Mouse (Mus musculus) left cerebral cortex, postnatal 14 days (tissue): ENCODE results near the gene Dcpp3. TPM values are rescaled to one million over a fixed set of nuclear protein-coding genes. Genes with fewer than 3 reads are reported as not detected.
"Not testable (repeated sequence)": the region's sequence is repeated elsewhere in the genome, so short reads cannot be mapped to it uniquely, and the experiment has no call there.

ENCODE experiments used
- DNase-seq, 2 experiments: peaks; one replicate each; pipeline ENCODE4 v3.0.0; 2021 to 2022; ENCODE audit warnings: low spot score in 2 of 2, mixed read lengths in 1 of 2
- intact Hi-C: fragments of 180-260 bp; cut with DNase I; formaldehyde crosslinking; loops from one replicate; pipeline ENCODE4 v1.15.1; 2025
- long read RNA-seq, 2 experiments: library from polyadenylated mRNA; stranded (forward); transcript quantifications; one replicate each; pipeline ENCODE4 v2.0.0; 2021
- total RNA-seq, 2 experiments: library from RNA; stranded (reverse); gene quantifications; 2 replicates each; pipeline ENCODE4 v1.2.3; 2021

Dcpp3 gene
- not detected for total RNA-seq
- long read RNA-seq, experiment 1 = 0 reads
- long read RNA-seq, experiment 2 = 0 reads

DNA sequence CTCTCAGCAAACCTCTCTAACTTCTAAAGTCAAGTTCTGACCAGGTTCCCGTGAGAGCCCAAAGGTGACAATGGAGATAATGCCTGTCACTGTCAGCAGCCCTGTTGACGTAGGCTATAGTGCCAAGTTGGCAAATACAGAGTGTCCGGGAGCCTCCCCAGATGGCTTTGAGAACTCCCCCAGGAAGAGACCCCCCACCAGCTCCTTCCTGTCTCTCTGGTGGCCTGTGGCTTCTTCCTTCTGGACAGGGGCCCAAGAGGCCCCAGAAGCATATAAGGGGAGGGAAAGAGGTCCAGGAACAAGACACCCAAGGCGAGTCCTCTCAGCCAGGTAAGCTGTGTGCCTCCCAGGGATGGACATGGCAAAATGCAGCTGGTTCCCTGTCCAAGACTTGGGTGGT lies at the start of gene Dcpp3:
Gene Dcpp3, plus strand, starts transcription at position 301 of the 400 bp plus-strand sequence.
- intact Hi-C loops, DNase-seq: not testable (repeated sequence)

DNA sequence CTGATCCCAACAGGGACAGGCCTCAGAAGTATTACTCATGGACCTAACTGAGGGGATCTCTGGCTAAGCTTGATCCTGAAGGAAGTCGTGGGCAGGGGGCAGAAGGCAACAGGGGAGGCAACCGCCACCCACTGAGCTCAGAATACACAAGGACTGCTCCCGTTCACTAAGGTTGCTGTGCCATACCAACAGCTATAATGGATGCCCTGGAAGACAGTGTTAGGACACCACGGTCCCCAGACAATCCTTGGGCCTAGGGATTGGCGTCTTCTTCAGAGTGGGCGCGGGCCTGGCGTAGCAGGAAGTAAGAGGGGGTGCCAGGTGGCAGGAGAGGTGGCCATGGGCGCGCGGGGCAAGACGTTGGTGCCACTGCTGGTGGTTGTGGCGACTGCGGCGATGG lies 49.5 kb upstream of the Dcpp3 start, which contains the start of gene Prss21:
Gene Prss21, plus strand, starts transcription at position 301 of the 400 bp plus-strand sequence.
- DNase-seq = no peak
- intact Hi-C loops = no loop called here

DNA sequence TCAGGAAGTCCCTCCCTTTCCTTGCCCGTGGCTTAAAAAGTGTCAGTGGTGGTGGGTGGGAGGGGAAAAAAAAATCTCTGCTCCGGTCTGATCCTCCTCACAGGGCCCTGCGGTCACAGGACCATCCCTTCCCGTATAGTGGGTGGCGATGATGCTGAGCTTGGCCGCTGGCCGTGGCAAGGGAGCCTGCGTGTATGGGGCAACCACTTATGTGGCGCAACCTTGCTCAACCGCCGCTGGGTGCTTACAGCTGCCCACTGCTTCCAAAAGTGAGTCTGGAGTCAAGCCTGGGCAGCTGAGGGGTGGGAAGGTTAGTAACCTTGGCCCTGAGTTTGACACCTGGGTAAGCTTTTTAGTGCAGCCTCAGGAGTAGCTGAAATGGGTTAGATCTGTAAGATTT lies 48.7 kb upstream of the Dcpp3 start:
- no peak for DNase-seq
- intact Hi-C loops = no loop called here

DNA sequence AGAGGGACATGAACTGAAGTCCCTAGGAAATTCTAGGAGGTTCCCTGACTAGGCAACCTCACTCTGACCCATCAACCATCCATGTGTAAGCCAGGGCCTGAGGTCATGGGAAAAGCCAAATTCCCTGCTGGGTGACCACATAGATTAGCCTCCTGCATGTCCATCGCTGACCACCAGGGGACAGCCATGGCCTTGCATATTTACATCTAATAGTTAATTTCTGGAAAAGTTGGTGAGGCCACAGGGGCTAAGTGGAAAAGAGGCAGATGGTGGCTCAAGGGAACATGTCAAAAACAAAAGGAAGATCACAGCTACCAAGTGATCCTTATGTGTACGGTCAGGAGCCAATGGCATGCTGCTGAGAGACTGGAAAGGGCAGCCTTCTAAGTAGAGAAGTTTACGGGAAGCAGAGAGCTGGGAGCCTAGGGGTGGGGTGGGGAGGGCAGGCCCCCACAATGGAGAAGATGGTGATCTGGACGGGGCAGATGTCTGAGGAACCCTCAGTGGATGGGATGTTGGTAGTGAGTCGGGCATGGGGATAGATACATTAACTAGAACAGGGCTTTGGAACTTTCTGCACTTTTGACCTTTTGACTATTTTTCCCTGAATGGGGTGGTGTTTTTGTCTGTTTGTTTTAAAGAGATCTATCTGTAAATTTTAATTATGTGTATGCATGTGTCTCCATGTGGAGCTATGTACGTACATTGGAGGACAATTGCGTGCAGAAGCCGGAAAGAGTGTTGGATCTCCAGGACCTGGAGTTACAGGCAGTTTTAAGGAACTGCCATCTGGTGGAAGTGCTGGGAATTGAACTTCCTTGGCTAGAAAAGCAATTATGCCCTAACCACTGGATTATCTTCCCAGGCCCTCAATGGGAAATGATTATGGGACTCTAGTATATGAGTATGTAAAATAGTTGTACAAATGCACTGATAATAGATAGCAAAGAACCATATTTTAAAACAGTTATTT lies 43.1 kb upstream of the Dcpp3 start:
- peak; percentile 36 to 47 for DNase-seq
- intact Hi-C loops = loop anchor here (5.0 kb wide), 1 partner anchor 88 kb away; no protein-coding TSS in a partner anchor

- DNase-seq = peak; percentile 13 to 40
- intact Hi-C loops = no loop called here
Observed at GRCm38 (mm10) chr17:23876741-23877140, 40.5 kb upstream of the Dcpp3 start.

DNA sequence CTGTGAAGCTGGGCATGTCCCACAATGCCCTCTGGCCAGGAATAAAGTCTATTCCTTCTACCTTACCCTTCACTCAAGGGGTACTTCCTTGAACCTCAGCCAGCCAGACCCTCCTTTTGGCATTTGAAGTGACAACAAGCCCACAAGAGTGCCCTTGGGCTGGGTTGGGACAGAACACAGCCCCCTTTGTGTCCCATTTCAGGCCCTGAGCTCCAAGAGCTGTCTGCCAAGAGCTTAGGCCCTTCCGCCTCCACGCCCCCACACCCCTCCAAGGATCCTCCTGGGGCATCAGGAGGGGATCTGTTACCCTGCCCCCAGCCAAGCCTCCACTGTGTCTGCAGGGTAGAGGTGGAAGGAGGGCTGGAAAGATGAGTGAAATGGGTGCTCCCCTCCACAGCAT lies 40.1 kb upstream of the Dcpp3 start:
- intact Hi-C loops = no loop called here

GRCm38 (mm10) chr17:23880576-23880975 lies 36.7 kb upstream of the Dcpp3 start, which contains the start of the genes Dcpp1 and Dcpp2:
Dcpp1 (plus strand) TSS chr17:23880876.
Dcpp2 (plus strand) TSS chr17:23880880.
- intact Hi-C loops, DNase-seq: not testable (repeated sequence)

More for the DNA sequence above, 40.1 kb upstream of the Dcpp3 start:
- no peak for DNase-seq

DNA sequence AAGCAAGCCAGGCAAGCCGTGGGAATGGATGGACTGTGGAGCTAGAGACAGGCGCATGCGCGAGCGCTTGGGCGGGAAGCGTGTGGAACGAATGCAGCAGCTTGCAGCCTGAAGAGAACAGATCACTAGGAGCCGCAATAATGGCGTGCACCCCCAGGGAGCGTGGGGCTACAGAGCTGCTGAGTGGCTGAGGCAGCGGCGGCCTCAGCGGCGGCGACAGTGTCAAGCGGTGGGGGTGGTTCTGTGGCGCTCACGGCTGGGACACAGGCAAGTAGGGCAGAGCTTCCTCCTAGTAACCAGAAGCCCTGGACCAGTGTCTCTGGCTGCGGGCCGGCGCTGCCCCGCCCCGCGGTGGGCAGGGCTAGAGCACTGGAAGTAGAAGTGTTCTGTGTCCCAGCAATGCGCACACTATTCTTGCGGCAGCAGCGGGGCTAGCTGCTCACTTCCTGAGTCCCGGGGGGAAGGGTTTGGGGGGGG lies 7.3 kb downstream of the Dcpp3 start:
- intact Hi-C loops = no loop called here

DNA sequence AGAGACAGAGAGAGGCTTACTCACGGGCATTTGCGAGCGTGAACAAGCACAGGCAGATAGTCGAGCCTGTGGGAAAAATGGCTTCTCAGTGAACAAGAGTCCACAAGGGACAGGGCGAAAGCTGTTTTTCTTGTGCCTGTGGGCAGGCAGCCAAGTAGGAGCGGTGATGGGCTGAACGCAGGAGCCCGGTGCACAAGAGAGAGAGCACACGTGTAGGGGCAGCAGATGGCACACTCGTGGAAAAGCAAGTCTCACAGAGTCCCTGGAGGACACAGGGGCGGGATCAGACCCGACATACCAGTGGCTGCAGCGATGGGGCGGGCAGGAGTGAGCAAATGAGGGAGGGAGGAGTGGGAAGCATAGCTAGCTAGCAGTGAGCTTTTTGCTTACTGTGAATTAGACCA lies 7.8 kb downstream of the Dcpp3 start:
- intact Hi-C loops = no loop called here
- peak; percentile 47 to 90 for DNase-seq

More for the DNA sequence above, 7.3 kb downstream of the Dcpp3 start:
- peak; percentile 85 to 95 for DNase-seq

GRCm38 (mm10) chr17:23931157-23931556 lies 13.9 kb downstream of the Dcpp3 start:
- intact Hi-C loops = no loop called here
- DNase-seq = no peak

- intact Hi-C loops = no loop called here
- no peak for DNase-seq
Observed at GRCm38 (mm10) chr17:23941372-23941771, 24.1 kb downstream of the Dcpp3 start, which contains the start of gene Sbp. Sbp (plus strand) TSS chr17:23941672.

GRCm38 (mm10) chr17:23947486-23947885 lies 30.2 kb downstream of the Dcpp3 start:
- DNase-seq, intact Hi-C loops: not testable (repeated sequence)

GRCm38 (mm10) chr17:23949068-23949467 lies 31.8 kb downstream of the Dcpp3 start:
- no peak for DNase-seq
- intact Hi-C loops = no loop called here

- intact Hi-C loops, DNase-seq: not testable (repeated sequence)
Observed at GRCm38 (mm10) chr17:23950828-23951227, 33.6 kb downstream of the Dcpp3 start.

DNA sequence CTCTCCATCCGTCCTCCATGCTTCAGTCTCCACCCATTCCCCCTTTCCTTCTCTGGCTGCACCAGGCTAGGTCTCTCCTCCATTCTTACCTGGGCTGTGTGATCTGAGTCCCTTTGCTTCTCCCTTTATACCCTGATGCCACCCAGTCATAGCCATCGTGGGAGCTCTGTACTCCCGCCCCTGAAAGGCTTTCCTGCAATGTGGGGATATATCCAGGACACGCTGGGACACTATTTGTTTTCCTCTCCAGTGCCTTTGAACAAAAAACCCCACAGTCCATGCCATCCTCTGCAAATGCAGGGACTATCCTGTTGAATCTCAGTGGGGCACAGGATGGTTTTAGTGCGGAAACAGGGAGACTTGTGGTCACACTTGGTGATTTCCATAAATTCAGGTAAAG lies 37.9 kb downstream of the Dcpp3 start, which contains the start of gene Sbpl:
Gene Sbpl, minus strand, starts transcription at position 101 of the 400 bp plus-strand sequence.
- DNase-seq = no peak
- intact Hi-C loops = no loop called here

GRCm38 (mm10) chr17:23960084-23960738 lies 43.0 kb downstream of the Dcpp3 start:
- intact Hi-C loops = loop anchor here (2.0 to 10.0 kb wide), 3 partner anchors 88 to 185 kb away; partner anchors contain the start of gene Flywch1
- DNase-seq = peak; percentile 88 to 89

GRCm38 (mm10) chr17:23961573-23962122 lies 44.4 kb downstream of the Dcpp3 start:
- DNase-seq = no peak
- intact Hi-C loops = loop anchor here (2.0 to 10.0 kb wide), 3 partner anchors 89 to 187 kb away; partner anchors contain the start of gene Flywch1

DNA sequence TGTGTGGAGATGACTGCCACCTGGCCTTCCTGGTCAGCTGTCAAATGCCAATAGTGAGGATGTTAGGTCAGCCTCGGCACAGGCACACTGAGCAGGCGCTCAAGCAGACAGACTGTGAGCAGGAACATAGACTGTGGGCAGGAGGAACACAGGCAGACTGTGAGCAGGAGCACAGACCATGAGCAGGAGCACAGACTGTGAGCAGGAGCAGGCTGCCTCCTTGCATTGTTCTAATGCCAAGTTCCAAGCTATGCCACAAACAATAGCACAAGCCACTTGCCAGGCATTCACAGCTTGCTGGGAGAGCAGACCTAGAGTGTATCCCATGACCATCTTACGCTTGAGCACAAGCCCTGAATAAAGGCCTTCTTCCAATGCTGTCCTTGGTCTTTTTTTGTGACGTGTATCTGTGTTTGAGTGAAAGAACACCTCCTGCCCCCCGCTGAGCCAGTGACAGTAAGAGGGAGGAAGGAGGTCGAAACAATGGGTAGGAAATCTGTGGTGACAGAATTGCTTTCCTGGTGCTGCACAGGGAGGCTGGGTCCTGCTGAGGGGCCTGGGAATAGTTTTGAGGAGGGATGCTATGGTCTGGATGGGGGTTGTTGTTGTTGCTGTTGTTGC lies 48.7 kb downstream of the Dcpp3 start:
- intact Hi-C loops = loop anchor here (10.0 kb wide), 1 partner anchor 191 kb away; the partner anchor contains the start of gene Flywch1

More for the DNA sequence above, 48.7 kb downstream of the Dcpp3 start:
- no peak for DNase-seq
